Mouse (Mus musculus) heart, embryonic 16.5 days (tissue): ENCODE measurements around the gene Dclk1. TPM values are rescaled to one million over a fixed set of nuclear protein-coding genes. Genes with fewer than 3 reads are reported as not detected.

Experiments used
- ATAC-seq: fragments of 200-750 bp; cut with Nextera tagmentation; replicated peaks from 2 replicates; pipeline ENCODE4 v1.8.0; 2017; ENCODE audit warnings: moderate number of reproducible peaks; ENCODE audit not compliant: insufficient read depth, low FRiP score; ENCODE audit errors: extremely low read depth
- H3K27ac ChIP-seq: fragments of 300-500 bp; sonication (generic); 2 replicates; pipeline ENCODE4 v1.5.1; 2014; ENCODE audit warnings: mild to moderate bottlenecking, low read length, control low read depth, moderate library complexity
- H3K27me3 ChIP-seq: fragments of 300-500 bp; sonication (generic); 2 replicates; pipeline ENCODE4 v1.6.1; 2014; ENCODE audit warnings: low read length, mixed read lengths; ENCODE audit not compliant: control insufficient read depth, insufficient read depth
- H3K36me3 ChIP-seq: fragments of 300-500 bp; sonication (generic); 2 replicates; pipeline ENCODE4 v1.6.1; 2014; ENCODE audit not compliant: control insufficient read depth, insufficient read depth
- H3K4me1 ChIP-seq: fragments of 300-500 bp; sonication (generic); 2 replicates; pipeline ENCODE4 v1.6.1; 2014; ENCODE audit warnings: low read length, mixed read lengths; ENCODE audit not compliant: control insufficient read depth, insufficient read depth
- H3K4me2 ChIP-seq: fragments of 300-500 bp; sonication (generic); 2 replicates; pipeline ENCODE4 v1.6.1; 2014; ENCODE audit warnings: low read depth, mild to moderate bottlenecking, control low read depth, low read length
- H3K4me3 ChIP-seq: fragments of 300-500 bp; sonication (generic); 2 replicates; pipeline ENCODE4 v1.5.1; 2014; ENCODE audit warnings: mild to moderate bottlenecking, control low read depth, low read length
- H3K9ac ChIP-seq: fragments of 300-500 bp; sonication (generic); 2 replicates; pipeline ENCODE4 v1.6.1; 2014; ENCODE audit warnings: low read length, control low read depth
- H3K9me3 ChIP-seq: fragments of 300-500 bp; sonication (generic); replicated peaks from 2 replicates; pipeline ENCODE4 v1.6.1; 2016; ENCODE audit warnings: low read length; ENCODE audit not compliant: control insufficient read depth
- WGBS: fragments of 180-500 bp; shearing (Covaris S2); extraction: QIAGEN DNeasy Blood & Tissue Kit; methylation state at CpG from one replicate; pipeline ENCODE4 v1.1.7; 2014; 5-methylcytosine and 5-hydroxymethylcytosine counted together
- polyA plus RNA-seq: library from polyadenylated mRNA; unstranded; fragments of >200 nt; fragmentation: Nextera tagmentation; extraction: Ambion mirVana; gene quantifications from 2 replicates; pipeline ENCODE4 v1.2.1, GENCODE M21; 2015

Gene Dclk1
- polyA plus RNA-seq, 1 experiment from 2014 or later = 5.4 TPM

GRCm38 (mm10) chr3:55529414-55529813, 287.2 kb downstream of the Dclk1 start:
- 67% methylated on average over 2 of the region's 2 CpGs for WGBS
- Histone ChIP-seq H3K27ac (no peak overlapping the region), H3K4me3 (no peak overlapping the region), H3K4me2 (no peak overlapping the region), H3K27me3 (no peaks in the 10 kb centered on the region), H3K4me1 (peaks cover 6% of the 10 kb centered on the region; the same call in 1 of the 2 replicates), H3K36me3 (no peaks in the 10 kb centered on the region), H3K9me3 (no peaks in the 10 kb centered on the region), H3K9ac (no peak overlapping the region)
- ATAC-seq = no peak

DNA sequence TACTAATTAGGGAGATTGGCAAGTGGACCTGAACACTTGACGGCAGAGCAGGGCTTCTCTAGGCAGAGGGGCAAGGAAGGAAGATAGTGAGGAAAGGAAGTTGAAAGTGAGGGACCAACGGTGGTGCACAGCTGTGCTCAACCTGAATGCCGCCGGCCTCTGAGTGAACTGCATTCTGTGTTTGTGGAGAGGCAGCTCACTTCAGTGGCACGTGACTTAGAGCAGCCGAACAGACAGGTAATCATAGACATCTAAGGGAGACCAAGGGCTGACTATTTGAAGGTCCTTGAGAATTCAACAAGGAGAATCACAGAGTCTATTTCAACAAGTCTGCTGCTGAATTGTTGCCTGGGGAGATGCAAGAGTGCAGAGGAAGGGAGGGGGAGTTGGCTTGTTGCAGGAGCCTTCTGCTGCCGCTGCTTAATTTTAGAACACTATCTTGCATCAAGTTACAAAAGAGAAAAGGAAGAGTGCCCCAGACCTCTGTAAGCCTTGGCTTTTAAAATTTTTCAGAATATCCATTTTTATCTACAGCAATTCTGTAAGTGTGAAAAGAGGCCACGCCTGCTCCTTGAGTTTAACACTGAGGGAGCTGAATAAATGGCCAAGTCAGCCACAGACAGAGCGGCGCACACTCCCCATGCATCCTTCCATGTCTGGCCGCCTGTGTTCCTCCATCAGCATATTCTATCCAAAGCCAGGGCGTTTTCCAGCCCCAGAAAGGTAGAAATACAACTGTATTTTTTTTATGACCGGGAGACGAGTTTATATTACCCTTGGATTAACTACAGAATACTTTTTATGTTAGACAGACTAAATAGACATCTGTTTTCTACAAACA, 289.3 kb downstream of the Dclk1 start:
- H3K36me3 ChIP-seq = no peaks in the 10 kb centered on the region
- ATAC-seq = no peak
- no peaks in the 10 kb centered on the region for H3K27me3 ChIP-seq
- no peak overlapping the region for H3K4me3 ChIP-seq
- H3K4me2 ChIP-seq = peak overlapping the region; percentile 41
- 52% methylated on average over 14 of the region's 14 CpGs for WGBS
- H3K9ac ChIP-seq = no peak overlapping the region
- H3K4me1 ChIP-seq = peaks cover 6% of the 10 kb centered on the region; the same call in 1 of the 2 replicates
- H3K9me3 ChIP-seq = no peaks in the 10 kb centered on the region
- no peak overlapping the region for H3K27ac ChIP-seq

GRCm38 (mm10) chr3:55532175-55532973, 290.2 kb downstream of the Dclk1 start:
- Histone ChIP-seq H3K4me2 (no peak overlapping the region), H3K4me1 (peaks cover 6% of the 10 kb centered on the region; the same call in 1 of the 2 replicates), H3K36me3 (no peaks in the 10 kb centered on the region), H3K9me3 (no peaks in the 10 kb centered on the region), H3K9ac (no peak overlapping the region), H3K27ac (no peak overlapping the region), H3K4me3 (no peak overlapping the region), H3K27me3 (no peaks in the 10 kb centered on the region)
- no peak for ATAC-seq
- 88% methylated on average over 17 of the region's 17 CpGs for WGBS

- H3K4me2 ChIP-seq = no peak overlapping the region
- H3K4me1 ChIP-seq = peaks cover 14% of the 10 kb centered on the region
- WGBS = 64% methylated on average over 9 of the region's 9 CpGs
- ATAC-seq = no peak
- no peak overlapping the region for H3K9ac ChIP-seq
- H3K9me3 ChIP-seq = no peaks in the 10 kb centered on the region
- no peak overlapping the region for H3K27ac ChIP-seq
- H3K36me3 ChIP-seq = no peaks in the 10 kb centered on the region
- H3K27me3 ChIP-seq = no peaks in the 10 kb centered on the region
- no peak overlapping the region for H3K4me3 ChIP-seq
Measured at GRCm38 (mm10) chr3:55535591-55536200, 293.5 kb downstream of the Dclk1 start.

DNA sequence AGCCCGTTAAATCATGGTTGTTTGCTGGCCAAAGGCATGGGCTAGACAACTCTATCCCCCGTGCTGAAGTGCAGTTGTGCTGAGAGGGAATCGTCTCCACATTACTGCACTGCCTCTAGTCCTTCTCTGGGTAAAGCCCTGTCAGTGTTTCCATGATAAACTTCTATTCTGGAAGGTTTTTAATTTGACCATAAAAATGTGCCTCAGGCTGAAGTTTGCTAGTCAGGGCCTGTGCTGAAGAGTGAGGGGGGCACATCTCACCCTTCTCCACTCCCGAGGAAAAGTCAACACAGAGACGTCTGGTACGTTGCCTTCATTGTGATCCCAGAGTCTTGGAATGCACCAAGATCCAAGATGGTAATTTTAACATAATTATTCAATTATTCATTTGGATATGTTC, 294.7 kb downstream of the Dclk1 start:
- no peak overlapping the region for H3K9ac ChIP-seq
- no peak overlapping the region for H3K4me2 ChIP-seq
- 65% methylated on average over 6 of the region's 6 CpGs for WGBS
- no peaks in the 10 kb centered on the region for H3K27me3 ChIP-seq
- no peak for ATAC-seq
- H3K4me3 ChIP-seq = no peak overlapping the region
- H3K9me3 ChIP-seq = no peaks in the 10 kb centered on the region
- H3K36me3 ChIP-seq = no peaks in the 10 kb centered on the region
- no peak overlapping the region for H3K27ac ChIP-seq
- H3K4me1 ChIP-seq = peaks cover 9% of the 10 kb centered on the region

DNA sequence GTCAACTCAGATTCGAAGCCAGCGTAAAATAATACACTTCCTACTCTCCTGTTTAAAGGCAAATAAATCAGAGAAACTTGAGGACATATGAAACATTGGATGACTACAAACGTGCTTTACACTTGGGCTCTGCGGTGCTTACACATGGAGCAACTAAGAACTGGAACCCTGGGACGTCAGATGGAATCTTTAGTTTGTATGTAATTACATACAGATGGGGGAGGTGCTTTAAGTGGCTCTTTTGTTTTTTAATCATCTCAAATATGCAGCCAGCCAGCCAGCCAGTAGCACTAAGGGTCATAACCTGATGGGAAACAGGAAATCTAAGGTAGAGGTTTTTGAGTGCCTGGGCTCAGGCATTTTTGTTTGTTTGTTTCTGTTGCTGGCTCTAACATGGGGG, 295.6 kb downstream of the Dclk1 start:
- WGBS = 75% methylated on average over 5 of the region's 5 CpGs
- H3K9ac ChIP-seq = no peak overlapping the region
- no peak overlapping the region for H3K27ac ChIP-seq
- no peaks in the 10 kb centered on the region for H3K9me3 ChIP-seq
- no peak for ATAC-seq
- no peak overlapping the region for H3K4me3 ChIP-seq
- H3K36me3 ChIP-seq = no peaks in the 10 kb centered on the region
- H3K27me3 ChIP-seq = no peaks in the 10 kb centered on the region
- peaks cover 9% of the 10 kb centered on the region for H3K4me1 ChIP-seq
- no peak overlapping the region for H3K4me2 ChIP-seq

DNA sequence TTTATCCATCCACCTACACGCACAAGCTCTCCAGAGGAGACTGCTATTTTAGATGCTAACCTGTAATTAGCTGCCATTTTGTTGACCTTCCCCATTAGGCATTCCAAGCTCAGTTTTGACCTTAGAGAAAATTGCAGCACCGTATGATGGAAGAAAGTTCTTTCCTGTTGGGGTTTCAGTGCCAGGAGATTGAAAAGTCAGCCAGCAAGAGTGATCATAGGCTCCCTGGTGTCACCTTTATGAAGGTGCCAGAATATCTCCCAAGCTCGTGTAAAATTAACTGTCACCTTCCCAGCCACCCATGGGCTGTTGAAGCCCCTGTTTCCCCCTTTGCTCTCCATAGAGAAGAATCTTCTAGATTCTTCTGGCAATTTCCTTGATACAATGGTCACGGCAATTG, 297.2 kb downstream of the Dclk1 start:
- H3K4me3 ChIP-seq = no peak overlapping the region
- no peaks in the 10 kb centered on the region for H3K27me3 ChIP-seq
- H3K9me3 ChIP-seq = no peaks in the 10 kb centered on the region
- 61% methylated on average over 4 of the region's 4 CpGs for WGBS
- H3K9ac ChIP-seq = no peak overlapping the region
- H3K4me1 ChIP-seq = peaks cover 13% of the 10 kb centered on the region
- H3K4me2 ChIP-seq = no peak overlapping the region
- no peak overlapping the region for H3K27ac ChIP-seq
- no peaks in the 10 kb centered on the region for H3K36me3 ChIP-seq
- no peak for ATAC-seq

GRCm38 (mm10) chr3:55539811-55540293, 297.7 kb downstream of the Dclk1 start:
- Histone ChIP-seq H3K27ac (no peak overlapping the region), H3K4me2 (no peak overlapping the region), H3K4me3 (no peak overlapping the region), H3K36me3 (no peaks in the 10 kb centered on the region), H3K27me3 (no peaks in the 10 kb centered on the region), H3K9me3 (no peaks in the 10 kb centered on the region), H3K9ac (no peak overlapping the region), H3K4me1 (peaks cover 14% of the 10 kb centered on the region)
- WGBS = 56% methylated on average over 12 of the region's 12 CpGs
- ATAC-seq = no peak
